Mouse (Mus musculus): ENCODE results near the gene Timd4. TPM values are rescaled to one million over a fixed set of nuclear protein-coding genes. Genes with fewer than 3 reads are reported as not detected.

Gene Timd4
- polyA plus RNA-seq (2015; fragmentation: Nextera tagmentation; extraction: Ambion mirVana): 0.90 and 1.0 TPM in 2 replicates

DNA sequence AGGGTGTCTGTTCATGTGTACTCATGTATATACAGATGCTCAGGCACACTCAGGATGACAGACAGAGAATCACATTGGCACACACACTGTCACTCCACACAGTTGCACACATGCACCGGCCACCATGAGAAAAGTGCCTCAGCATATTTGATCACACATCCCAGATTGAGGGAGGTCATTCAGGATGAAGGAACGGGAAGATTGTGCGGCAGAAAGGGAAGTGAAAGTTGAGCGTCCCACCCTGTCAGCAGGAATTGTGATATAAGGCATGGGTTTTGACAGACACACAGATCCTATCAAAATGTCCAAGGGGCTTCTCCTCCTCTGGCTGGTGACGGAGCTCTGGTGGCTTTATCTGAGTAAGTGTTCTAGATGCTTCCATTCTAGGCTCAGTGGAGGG is at the start of gene Timd4:
Gene Timd4, plus strand, starts transcription at position 290 of the 400 bp plus-strand sequence.

Other genes starting within 250 kb of the Timd4 start
- gene BC053393, start 239.3 kb upstream of the Timd4 start, polyA plus RNA-seq (2015; fragmentation: Nextera tagmentation; extraction: Ambion mirVana): 0.09 TPM in 1 of 2 replicates, not detected in the other
- not detected in 2 replicates for gene Dppa1, start 181.5 kb upstream of the Timd4 start, polyA plus RNA-seq (2015; fragmentation: Nextera tagmentation; extraction: Ambion mirVana)
- gene Timd2, start 103.7 kb upstream of the Timd4 start, polyA plus RNA-seq (2015; fragmentation: Nextera tagmentation; extraction: Ambion mirVana): 0.68 and 1.1 TPM in 2 replicates
- gene Havcr1, start 75.7 kb upstream of the Timd4 start, polyA plus RNA-seq (2015; fragmentation: Nextera tagmentation; extraction: Ambion mirVana): not detected in 2 replicates

All from adrenal gland, postnatal 0 days (tissue).